Mouse (Mus musculus): Measurements from ENCODE around the gene Matk.

Gene Matk

GRCm38 (mm10) chr10:81304597-81305238 is 52.0 kb downstream of the Matk start:
- no peak for DNase-seq

DNA sequence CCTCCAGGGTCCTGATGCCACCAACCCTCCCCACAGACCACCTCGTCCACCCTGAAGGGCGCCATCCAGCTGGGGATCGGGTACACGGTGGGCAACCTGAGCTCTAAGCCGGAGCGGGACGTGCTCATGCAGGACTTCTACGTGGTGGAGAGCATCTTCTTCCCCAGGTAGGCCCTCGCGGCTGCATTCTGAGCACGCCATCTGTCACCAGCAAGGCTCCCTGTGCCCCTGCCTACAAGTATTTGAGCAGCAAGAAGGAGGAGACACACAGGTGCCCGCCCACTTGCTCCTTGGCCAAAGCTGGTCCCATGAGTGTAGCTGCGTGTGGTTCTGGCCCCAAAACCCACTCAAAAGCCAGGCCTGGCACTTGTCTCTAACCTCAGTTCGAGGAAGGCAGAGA is 52.9 kb downstream of the Matk start:
- DNase-seq, result no peak

- no peak for DNase-seq
Observed at GRCm38 (mm10) chr10:81306173-81306668, 53.5 kb downstream of the Matk start.

- no peak for DNase-seq
Observed at GRCm38 (mm10) chr10:81306837-81307682, 54.3 kb downstream of the Matk start.

DNA sequence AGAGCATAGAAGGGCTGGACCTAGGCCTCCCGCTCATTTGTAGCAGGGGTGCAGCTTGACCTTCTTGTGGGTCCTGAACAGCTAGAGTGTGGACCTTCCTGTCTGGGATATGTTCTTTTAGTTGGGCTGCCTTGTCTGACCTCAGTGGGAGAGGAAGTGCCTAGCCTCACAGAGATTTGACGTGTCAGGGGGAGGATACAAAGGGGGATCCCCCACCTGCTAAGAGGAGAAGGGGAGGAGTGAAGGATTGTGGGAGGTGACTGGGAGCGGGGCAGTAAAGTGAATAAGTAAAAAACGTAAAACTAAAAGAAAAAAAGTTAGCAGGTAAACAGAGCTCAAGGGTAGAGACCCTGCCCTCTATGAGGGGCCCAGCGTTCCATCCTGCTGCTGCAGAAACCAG is 56.8 kb downstream of the Matk start:
- DNase-seq, result no peak

All from kidney, adult 8-10 months (tissue).